In the genomic region with DNA sequence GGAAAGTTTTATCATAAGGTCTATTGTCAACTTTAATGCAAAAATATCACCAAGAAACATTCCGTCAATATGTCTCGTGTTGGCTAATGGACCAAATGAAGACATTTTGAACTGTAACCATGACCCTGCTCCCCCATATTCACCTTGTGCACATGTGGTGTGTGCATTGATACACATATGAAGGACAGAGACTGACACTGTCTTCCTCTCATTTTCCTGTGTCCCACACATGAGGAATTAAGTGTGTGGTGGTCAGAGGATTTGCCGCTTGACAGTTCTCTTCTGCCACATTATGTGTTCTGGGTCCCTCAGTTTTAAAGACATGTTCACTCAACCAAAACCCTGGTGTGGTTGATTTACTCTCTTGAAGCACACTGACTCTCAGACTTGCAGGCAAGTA, we compare ENCODE assay signal across 10 mouse cellular contexts. TPM values are rescaled to one million over a fixed set of nuclear protein-coding genes. Genes with fewer than 3 reads are reported as not detected.
A peak's percentile ranks its signal among the peaks of the same experiment; 100 is the strongest.
DNase-seq lines count a peak whose midpoint lies in the region.
"Not testable (repeated sequence)": the region's sequence is repeated elsewhere in the genome, so short reads cannot be mapped to it uniquely, and the experiment has no call there.
"Had no signal": no experiment of that assay in that cellular context is flagged by ENCODE, and none has a peak within 500 bp of the region (broad histone marks: within the 10 kb centered on the region; RNA-seq: fewer than 3 reads in every experiment).

No protein-coding gene starts in this region.

- peak; percentile 4 for DNase-seq in MN1 (ENCODE audit: low spot score)
- DNase-seq in gastrocnemius, postnatal 10 days = peak; percentile 16
- DNase-seq in heart, postnatal 10 days = peak; percentile 35 to 38
- peak; percentile 57 for DNase-seq in kidney, adult 9 months
- DNase-seq in kidney, postnatal 4 days = peak; percentile 26 to 42
- peak; percentile 40 for DNase-seq in lung, postnatal 10 days
- DNase-seq in ovary, postnatal 14 days (ENCODE audit: low spot score) = peak; percentile 38
- DNase-seq in thymus, postnatal 14 days = peak; percentile 23

- intact Hi-C loops in heart, postnatal 10 days (cut with DNase I) = not testable (repeated sequence)

RNA-seq across cellular contexts. Expression of gene 4930467E23Rik, which starts 11.5 kb away (rescaled TPM):
- total RNA-seq in gastrocnemius, postnatal 10 days (2021) = under 1 TPM; 0.12 to 0.65 TPM
- under 1 TPM; 0.25 to 0.41 TPM for total RNA-seq in heart, postnatal 10 days (2021)
- total RNA-seq: adrenal gland, adult 18-20 months; gastrocnemius, postnatal 36 days had no signal

Comparison
In these comparisons a context has a peak if more than half of its experiments do, and no peak if none do; other contexts are left out.
1. Peak in every context shown above with its lines: DNase-seq.
2. DNase-seq: peak in every context shown above with its lines; median percentile 57 in kidney, adult 9 months; 40 in lung, postnatal 10 days; 38 in ovary, postnatal 14 days; 36 in heart, postnatal 10 days; 34 in kidney, postnatal 4 days; 23 in thymus, postnatal 14 days; 16 in gastrocnemius, postnatal 10 days; 4 in MN1.